Mouse (Mus musculus) adrenal gland, adult 2 months (tissue): Measurements from ENCODE around the gene Gm13283. TPM values are rescaled to one million over a fixed set of nuclear protein-coding genes. Genes with fewer than 3 reads are reported as not detected.
"Not testable (repeated sequence)": the region's sequence is repeated elsewhere in the genome, so short reads cannot be mapped to it uniquely, and the experiment has no call there.

Experiments
- DNase-seq: peaks from one replicate; pipeline ENCODE4 v3.0.0; 2021
- polyA plus RNA-seq: library from polyadenylated mRNA; depleted of rRNA; stranded (reverse); fragments of >200 nt; gene quantifications from 2 replicates; pipeline ENCODE4 v1.2.3, GENCODE M21; 2012; rRNA removed
- total RNA-seq, 2 experiments: library from RNA; stranded (reverse); gene quantifications; 2 replicates each; pipeline ENCODE4 v1.2.3; 2021

Gm13283 gene
- total and polyA plus RNA-seq, 3 experiments, result not detected

DNA sequence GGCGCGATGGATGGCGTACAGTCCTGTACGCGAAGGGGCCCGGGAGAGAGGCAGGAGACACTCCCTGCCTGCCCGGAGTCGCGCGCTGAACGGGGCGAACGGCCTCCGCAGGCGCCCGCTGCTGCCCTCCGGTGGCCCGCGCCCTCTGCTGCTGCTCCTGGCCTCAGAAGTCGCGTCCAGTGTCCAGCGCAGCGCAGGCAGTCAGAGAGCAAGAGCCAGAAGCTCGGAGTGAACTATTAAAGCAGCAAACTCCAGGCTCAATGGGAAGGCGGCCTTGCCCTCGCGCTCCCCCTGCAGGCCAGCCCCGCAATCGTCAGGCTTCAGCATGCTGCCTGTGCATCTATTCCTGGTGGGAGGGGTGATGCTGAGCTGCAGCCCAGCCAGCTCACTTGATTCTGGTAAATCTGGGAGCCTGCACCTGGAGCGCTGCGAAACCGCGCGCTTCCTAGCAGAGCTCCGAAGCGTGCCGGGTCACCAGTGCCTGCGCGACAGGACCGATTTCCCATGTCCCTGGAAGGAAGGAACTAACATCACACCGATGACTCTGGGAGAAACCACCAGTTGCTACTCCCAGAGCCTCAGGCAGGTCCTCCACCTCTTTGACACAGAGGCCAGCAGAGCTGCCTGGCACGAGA lies 3.6 kb downstream of the Gm13283 start:
- peak; percentile 86 for DNase-seq

DNA sequence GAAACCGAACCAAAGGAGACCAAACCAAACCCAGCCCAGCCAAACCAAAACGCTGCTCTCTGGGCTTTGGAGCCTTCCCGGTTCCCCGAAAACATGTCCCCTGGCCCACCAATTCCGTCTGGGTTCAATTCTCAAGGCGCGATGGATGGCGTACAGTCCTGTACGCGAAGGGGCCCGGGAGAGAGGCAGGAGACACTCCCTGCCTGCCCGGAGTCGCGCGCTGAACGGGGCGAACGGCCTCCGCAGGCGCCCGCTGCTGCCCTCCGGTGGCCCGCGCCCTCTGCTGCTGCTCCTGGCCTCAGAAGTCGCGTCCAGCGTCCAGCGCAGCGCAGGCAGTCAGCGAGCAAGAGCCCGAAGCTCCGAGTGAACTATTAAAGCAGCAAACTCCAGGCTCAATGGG lies 13.6 kb downstream of the Gm13283 start, which contains the start of gene Gm13290:
Gene Gm13290, plus strand, starts transcription at position 301 of the 400 bp plus-strand sequence.
- not testable (repeated sequence) for DNase-seq

DNA sequence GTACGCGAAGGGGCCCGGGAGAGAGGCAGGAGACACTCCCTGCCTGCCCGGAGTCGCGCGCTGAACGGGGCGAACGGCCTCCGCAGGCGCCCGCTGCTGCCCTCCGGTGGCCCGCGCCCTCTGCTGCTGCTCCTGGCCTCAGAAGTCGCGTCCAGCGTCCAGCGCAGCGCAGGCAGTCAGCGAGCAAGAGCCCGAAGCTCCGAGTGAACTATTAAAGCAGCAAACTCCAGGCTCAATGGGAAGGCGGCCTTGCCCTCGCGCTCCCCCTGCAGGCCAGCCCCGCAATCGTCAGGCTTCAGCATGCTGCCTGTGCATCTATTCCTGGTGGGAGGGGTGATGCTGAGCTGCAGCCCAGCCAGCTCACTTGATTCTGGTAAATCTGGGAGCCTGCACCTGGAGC lies 16.7 kb downstream of the Gm13283 start, which contains the start of gene Gm13289:
Gene Gm13289, plus strand, starts transcription at position 301 of the 400 bp plus-strand sequence.
- not testable (repeated sequence) for DNase-seq

DNA sequence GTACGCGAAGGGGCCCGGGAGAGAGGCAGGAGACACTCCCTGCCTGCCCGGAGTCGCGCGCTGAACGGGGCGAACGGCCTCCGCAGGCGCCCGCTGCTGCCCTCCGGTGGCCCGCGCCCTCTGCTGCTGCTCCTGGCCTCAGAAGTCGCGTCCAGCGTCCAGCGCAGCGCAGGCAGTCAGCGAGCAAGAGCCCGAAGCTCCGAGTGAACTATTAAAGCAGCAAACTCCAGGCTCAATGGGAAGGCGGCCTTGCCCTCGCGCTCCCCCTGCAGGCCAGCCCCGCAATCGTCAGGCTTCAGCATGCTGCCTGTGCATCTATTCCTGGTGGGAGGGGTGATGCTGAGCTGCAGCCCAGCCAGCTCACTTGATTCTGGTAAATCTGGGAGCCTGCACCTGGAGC lies 19.6 kb downstream of the Gm13283 start, which contains the start of gene Gm13272:
Gene Gm13272, plus strand, starts transcription at position 301 of the 400 bp plus-strand sequence.
- DNase-seq, result not testable (repeated sequence)

DNA sequence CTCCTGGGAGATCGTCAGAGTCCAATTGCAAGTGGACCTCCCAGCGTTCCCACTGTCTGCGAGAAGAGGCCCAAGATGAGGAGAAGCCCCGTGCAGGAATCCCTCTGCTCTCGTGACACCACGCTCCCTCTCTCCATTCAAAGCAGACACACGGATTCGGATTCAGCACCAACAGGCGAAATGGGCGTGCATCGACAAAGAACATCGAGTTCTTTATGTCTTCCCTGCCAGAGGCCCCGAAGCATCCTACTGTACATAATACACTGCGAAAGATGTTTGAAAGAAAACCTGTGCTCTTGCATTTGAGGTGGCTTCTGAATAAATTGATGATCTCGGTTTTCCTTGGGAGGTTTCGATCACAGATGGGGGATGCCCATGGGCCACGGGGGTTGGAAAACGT lies 20.4 kb downstream of the Gm13283 start:
- DNase-seq, result not testable (repeated sequence)

DNA sequence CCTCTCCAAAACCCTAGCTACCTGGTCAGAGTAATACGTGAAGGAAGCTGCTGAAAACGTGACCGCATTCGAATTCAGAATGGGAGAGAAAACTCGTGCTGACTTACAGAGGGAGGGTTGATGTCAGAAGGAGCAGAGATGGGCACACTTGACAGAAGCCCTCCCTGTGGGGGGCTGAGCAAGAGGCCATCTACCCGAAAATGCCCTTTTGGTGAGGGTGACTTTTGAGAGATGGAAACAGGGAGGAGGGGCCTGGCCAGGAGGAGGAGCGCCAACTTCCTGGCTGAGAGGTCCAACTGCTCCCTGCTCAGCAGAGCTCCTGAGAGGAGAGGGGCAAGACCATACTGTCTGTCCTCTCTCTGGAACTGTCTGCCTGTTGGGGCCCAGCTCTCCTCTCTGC lies 21.9 kb downstream of the Gm13283 start, which contains the start of gene Ifnz:
Gene Ifnz, plus strand, starts transcription at position 301 of the 400 bp plus-strand sequence.
- DNase-seq, result not testable (repeated sequence)

DNA sequence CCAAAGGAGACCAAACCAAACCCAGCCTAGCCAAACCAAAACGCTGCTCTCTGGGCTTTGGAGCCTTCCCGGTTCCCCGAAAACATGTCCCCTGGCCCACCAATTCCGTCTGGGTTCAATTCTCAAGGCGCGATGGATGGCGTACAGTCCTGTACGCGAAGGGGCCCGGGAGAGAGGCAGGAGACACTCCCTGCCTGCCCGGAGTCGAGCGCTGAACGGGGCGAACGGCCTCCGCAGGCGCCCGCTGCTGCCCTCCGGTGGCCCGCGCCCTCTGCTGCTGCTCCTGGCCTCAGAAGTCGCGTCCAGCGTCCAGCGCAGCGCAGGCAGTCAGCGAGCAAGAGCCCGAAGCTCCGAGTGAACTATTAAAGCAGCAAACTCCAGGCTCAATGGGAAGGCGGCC lies 22.4 kb downstream of the Gm13283 start:
- peak; percentile 48 for DNase-seq

DNA sequence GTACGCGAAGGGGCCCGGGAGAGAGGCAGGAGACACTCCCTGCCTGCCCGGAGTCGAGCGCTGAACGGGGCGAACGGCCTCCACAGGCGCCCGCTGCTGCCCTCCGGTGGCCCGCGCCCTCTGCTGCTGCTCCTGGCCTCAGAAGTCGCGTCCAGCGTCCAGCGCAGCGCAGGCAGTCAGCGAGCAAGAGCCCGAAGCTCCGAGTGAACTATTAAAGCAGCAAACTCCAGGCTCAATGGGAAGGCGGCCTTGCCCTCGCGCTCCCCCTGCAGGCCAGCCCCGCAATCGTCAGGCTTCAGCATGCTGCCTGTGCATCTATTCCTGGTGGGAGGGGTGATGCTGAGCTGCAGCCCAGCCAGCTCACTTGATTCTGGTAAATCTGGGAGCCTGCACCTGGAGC lies 25.5 kb downstream of the Gm13283 start, which contains the start of gene Gm13276:
Gene Gm13276, plus strand, starts transcription at position 301 of the 400 bp plus-strand sequence.
- DNase-seq, result not testable (repeated sequence)

DNA sequence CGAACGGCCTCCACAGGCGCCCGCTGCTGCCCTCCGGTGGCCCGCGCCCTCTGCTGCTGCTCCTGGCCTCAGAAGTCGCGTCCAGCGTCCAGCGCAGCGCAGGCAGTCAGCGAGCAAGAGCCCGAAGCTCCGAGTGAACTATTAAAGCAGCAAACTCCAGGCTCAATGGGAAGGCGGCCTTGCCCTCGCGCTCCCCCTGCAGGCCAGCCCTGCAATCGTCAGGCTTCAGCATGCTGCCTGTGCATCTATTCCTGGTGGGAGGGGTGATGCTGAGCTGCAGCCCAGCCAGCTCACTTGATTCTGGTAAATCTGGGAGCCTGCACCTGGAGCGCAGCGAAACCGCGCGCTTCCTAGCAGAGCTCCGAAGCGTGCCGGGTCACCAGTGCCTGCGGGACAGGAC lies 28.5 kb downstream of the Gm13283 start, which contains the start of gene Gm13277:
Gene Gm13277, plus strand, starts transcription at position 231 of the 400 bp plus-strand sequence.
- DNase-seq, result peak; percentile 79

DNA sequence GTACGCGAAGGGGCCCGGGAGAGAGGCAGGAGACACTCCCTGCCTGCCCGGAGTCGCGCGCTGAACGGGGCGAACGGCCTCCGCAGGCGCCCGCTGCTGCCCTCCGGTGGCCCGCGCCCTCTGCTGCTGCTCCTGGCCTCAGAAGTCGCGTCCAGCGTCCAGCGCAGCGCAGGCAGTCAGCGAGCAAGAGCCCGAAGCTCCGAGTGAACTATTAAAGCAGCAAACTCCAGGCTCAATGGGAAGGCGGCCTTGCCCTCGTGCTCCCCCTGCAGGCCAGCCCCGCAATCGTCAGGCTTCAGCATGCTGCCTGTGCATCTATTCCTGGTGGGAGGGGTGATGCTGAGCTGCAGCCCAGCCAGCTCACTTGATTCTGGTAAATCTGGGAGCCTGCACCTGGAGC lies 31.3 kb downstream of the Gm13283 start, which contains the start of gene Gm13278:
Gene Gm13278, plus strand, starts transcription at position 301 of the 400 bp plus-strand sequence.
- not testable (repeated sequence) for DNase-seq

DNA sequence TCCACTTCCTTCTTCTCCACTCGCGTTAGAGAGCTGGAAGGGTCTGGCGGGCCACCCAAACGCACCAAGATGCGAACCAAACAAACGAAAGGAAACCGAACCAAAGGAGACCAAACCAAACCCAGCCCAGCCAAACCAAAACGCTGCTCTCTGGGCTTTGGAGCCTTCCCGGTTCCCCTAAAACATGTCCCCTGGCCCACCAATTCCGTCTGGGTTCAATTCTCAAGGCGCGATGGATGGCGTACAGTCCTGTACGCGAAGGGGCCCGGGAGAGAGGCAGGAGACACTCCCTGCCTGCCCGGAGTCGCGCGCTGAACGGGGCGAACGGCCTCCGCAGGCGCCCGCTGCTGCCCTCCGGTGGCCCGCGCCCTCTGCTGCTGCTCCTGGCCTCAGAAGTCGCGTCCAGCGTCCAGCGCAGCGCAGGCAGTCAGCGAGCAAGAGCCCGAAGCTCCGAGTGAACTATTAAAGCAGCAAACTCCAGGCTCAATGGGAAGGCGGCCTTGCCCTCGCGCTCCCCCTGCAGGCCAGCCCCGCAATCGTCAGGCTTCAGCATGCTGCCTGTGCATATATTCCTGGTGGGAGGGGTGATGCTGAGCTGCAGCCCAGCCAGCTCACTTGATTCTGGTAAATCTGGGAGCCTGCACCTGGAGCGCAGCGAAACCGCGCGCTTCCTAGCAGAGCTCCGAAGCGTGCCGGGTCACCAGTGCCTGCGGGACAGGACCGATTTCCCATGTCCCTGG lies 34.2 kb downstream of the Gm13283 start, which contains the start of gene Gm13275:
Gene Gm13275, plus strand, starts transcription at position 552 of the 740 bp plus-strand sequence.
- DNase-seq, result peak; percentile 77

DNA sequence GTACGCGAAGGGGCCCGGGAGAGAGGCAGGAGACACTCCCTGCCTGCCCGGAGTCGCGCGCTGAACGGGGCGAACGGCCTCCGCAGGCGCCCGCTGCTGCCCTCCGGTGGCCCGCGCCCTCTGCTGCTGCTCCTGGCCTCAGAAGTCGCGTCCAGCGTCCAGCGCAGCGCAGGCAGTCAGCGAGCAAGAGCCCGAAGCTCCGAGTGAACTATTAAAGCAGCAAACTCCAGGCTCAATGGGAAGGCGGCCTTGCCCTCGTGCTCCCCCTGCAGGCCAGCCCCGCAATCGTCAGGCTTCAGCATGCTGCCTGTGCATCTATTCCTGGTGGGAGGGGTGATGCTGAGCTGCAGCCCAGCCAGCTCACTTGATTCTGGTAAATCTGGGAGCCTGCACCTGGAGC lies 37.2 kb downstream of the Gm13283 start, which contains the start of gene Gm13279:
Gene Gm13279, plus strand, starts transcription at position 301 of the 400 bp plus-strand sequence.
- not testable (repeated sequence) for DNase-seq

DNA sequence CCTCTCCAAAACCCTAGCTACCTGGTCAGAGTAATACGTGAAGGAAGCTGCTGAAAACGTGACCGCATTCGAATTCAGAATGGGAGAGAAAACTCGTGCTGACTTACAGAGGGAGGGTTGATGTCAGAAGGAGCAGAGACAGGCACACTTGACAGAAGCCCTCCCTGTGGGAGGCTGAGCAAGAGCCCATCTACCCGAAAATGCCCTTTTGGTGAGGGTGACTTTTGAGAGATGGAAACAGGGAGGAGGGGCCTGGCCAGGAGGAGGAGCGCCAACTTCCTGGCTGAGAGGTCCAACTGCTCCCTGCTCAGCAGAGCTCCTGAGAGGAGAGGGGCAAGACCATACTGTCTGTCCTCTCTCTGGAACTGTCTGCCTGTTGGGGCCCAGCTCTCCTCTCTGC lies 39.4 kb downstream of the Gm13283 start, which contains the start of gene Gm13285:
Gene Gm13285, plus strand, starts transcription at position 301 of the 400 bp plus-strand sequence.
- DNase-seq, result not testable (repeated sequence)

DNA sequence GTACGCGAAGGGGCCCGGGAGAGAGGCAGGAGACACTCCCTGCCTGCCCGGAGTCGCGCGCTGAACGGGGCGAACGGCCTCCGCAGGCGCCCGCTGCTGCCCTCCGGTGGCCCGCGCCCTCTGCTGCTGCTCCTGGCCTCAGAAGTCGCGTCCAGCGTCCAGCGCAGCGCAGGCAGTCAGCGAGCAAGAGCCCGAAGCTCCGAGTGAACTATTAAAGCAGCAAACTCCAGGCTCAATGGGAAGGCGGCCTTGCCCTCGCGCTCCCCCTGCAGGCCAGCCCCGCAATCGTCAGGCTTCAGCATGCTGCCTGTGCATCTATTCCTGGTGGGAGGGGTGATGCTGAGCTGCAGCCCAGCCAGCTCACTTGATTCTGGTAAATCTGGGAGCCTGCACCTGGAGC lies 43.0 kb downstream of the Gm13283 start, which contains the start of gene Gm13287:
Gene Gm13287, plus strand, starts transcription at position 301 of the 400 bp plus-strand sequence.
- DNase-seq, result not testable (repeated sequence)

DNA sequence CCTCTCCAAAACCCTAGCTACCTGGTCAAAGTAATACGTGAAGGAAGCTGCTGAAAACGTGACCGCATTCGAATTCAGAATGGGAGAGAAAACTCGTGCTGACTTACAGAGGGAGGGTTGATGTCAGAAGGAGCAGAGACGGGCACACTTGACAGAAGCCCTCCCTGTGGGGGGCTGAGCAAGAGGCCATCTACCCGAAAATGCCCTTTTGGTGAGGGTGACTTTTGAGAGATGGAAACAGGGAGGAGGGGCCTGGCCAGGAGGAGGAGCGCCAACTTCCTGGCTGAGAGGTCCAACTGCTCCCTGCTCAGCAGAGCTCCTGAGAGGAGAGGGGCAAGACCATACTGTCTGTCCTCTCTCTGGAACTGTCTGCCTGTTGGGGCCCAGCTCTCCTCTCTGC lies 45.3 kb downstream of the Gm13283 start, which contains the start of gene Gm13288:
Gene Gm13288, plus strand, starts transcription at position 301 of the 400 bp plus-strand sequence.
- not testable (repeated sequence) for DNase-seq

DNA sequence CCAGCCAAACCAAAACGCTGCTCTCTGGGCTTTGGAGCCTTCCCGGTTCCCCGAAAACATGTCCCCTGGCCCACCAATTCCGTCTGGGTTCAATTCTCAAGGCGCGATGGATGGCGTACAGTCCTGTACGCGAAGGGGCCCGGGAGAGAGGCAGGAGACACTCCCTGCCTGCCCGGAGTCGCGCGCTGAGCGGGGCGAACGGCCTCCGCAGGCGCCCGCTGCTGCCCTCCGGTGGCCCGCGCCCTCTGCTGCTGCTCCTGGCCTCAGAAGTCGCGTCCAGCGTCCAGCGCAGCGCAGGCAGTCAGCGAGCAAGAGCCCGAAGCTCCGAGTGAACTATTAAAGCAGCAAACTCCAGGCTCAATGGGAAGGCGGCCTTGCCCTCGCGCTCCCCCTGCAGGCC lies 45.8 kb downstream of the Gm13283 start:
- DNase-seq, result peak; percentile 65

Other genes starting within 250 kb of the Gm13283 start
Only the 30 nearest of the 32 such genes appear.
- gene Ifna14, start 188.3 kb upstream of the Gm13283 start, total RNA-seq, result not detected
- gene Ifna14, start 188.3 kb upstream of the Gm13283 start, polyA plus RNA-seq, result not detected in 2 replicates
- gene Ifna9, start 167.7 kb upstream of the Gm13283 start, total RNA-seq, result not detected
- gene Ifna9, start 167.7 kb upstream of the Gm13283 start, polyA plus RNA-seq, result 0.22 TPM in 1 of 2 replicates, not detected in the other
- gene Ifna12, start 156.7 kb upstream of the Gm13283 start, total RNA-seq, result not detected
- not detected in 2 replicates for gene Ifna12, start 156.7 kb upstream of the Gm13283 start, polyA plus RNA-seq
- not detected for gene C87499, start 125.7 kb upstream of the Gm13283 start, total RNA-seq
- gene C87499, start 125.7 kb upstream of the Gm13283 start, polyA plus RNA-seq, result not detected in 2 replicates
- gene Ifna13, start 115.7 kb upstream of the Gm13283 start, total RNA-seq, result not detected
- not detected in 2 replicates for gene Ifna13, start 115.7 kb upstream of the Gm13283 start, polyA plus RNA-seq
- not detected for gene Ifna16, start 83.2 kb upstream of the Gm13283 start, total RNA-seq
- gene Ifna16, start 83.2 kb upstream of the Gm13283 start, polyA plus RNA-seq, result not detected in 2 replicates
- not detected for gene Ifna2, start 76.2 kb upstream of the Gm13283 start, total RNA-seq
- gene Ifna2, start 76.2 kb upstream of the Gm13283 start, polyA plus RNA-seq, result not detected in 2 replicates
- gene Ifnab, start 68.8 kb upstream of the Gm13283 start, total RNA-seq, result not detected
- not detected in 2 replicates for gene Ifnab, start 68.8 kb upstream of the Gm13283 start, polyA plus RNA-seq
- gene Gm26566, start 38.3 kb upstream of the Gm13283 start, total RNA-seq, result under 1 TPM in 1 of 2 experiments, not detected in 1; 0.38 TPM
- gene Gm26566, start 38.3 kb upstream of the Gm13283 start, polyA plus RNA-seq, result 0.76 and 1.0 TPM in 2 replicates
- gene Klhl9, start 37.7 kb upstream of the Gm13283 start, total RNA-seq, result 10 to 100 TPM; 70.8 to 79.3 TPM
- gene Klhl9, start 37.7 kb upstream of the Gm13283 start, polyA plus RNA-seq, result 22.2 and 29.6 TPM in 2 replicates
- not detected for gene Gm13271, start 5.3 kb upstream of the Gm13283 start, total RNA-seq
- not detected in 2 replicates for gene Gm13271, start 5.3 kb upstream of the Gm13283 start, polyA plus RNA-seq
- not detected for gene Gm13290, start 13.7 kb downstream of the Gm13283 start, total RNA-seq
- not detected in 2 replicates for gene Gm13290, start 13.7 kb downstream of the Gm13283 start, polyA plus RNA-seq
- not detected for gene Gm13289, start 16.8 kb downstream of the Gm13283 start, total RNA-seq
- gene Gm13289, start 16.8 kb downstream of the Gm13283 start, polyA plus RNA-seq, result not detected in 2 replicates
- not detected for gene Gm13272, start 19.7 kb downstream of the Gm13283 start, total RNA-seq
- gene Gm13272, start 19.7 kb downstream of the Gm13283 start, polyA plus RNA-seq, result not detected in 2 replicates
- gene Ifnz, start 22.0 kb downstream of the Gm13283 start, total RNA-seq, result not detected
- gene Ifnz, start 22.0 kb downstream of the Gm13283 start, polyA plus RNA-seq, result not detected in 2 replicates
- gene Gm13276, start 25.6 kb downstream of the Gm13283 start, total RNA-seq, result not detected
- not detected in 2 replicates for gene Gm13276, start 25.6 kb downstream of the Gm13283 start, polyA plus RNA-seq
- not detected for gene Gm13277, start 28.5 kb downstream of the Gm13283 start, total RNA-seq
- not detected in 2 replicates for gene Gm13277, start 28.5 kb downstream of the Gm13283 start, polyA plus RNA-seq
- gene Gm13278, start 31.4 kb downstream of the Gm13283 start, total RNA-seq, result not detected
- not detected in 2 replicates for gene Gm13278, start 31.4 kb downstream of the Gm13283 start, polyA plus RNA-seq
- gene Gm13275, start 34.4 kb downstream of the Gm13283 start, total RNA-seq, result not detected
- 0.22 TPM in 1 of 2 replicates, not detected in the other for gene Gm13275, start 34.4 kb downstream of the Gm13283 start, polyA plus RNA-seq
- not detected for gene Gm13279, start 37.3 kb downstream of the Gm13283 start, total RNA-seq
- gene Gm13279, start 37.3 kb downstream of the Gm13283 start, polyA plus RNA-seq, result not detected in 2 replicates
- gene Gm13285, start 39.5 kb downstream of the Gm13283 start, total RNA-seq, result not detected
- not detected in 2 replicates for gene Gm13285, start 39.5 kb downstream of the Gm13283 start, polyA plus RNA-seq
- gene Gm13287, start 43.1 kb downstream of the Gm13283 start, total RNA-seq, result not detected
- gene Gm13287, start 43.1 kb downstream of the Gm13283 start, polyA plus RNA-seq, result 0.22 TPM in 1 of 2 replicates, not detected in the other
- gene Gm13288, start 45.4 kb downstream of the Gm13283 start, total RNA-seq, result not detected
- gene Gm13288, start 45.4 kb downstream of the Gm13283 start, polyA plus RNA-seq, result not detected in 2 replicates
- not detected for gene Ifna7, start 56.1 kb downstream of the Gm13283 start, total RNA-seq
- gene Ifna7, start 56.1 kb downstream of the Gm13283 start, polyA plus RNA-seq, result not detected in 2 replicates
- not detected for gene Ifna11, start 59.8 kb downstream of the Gm13283 start, total RNA-seq
- gene Ifna11, start 59.8 kb downstream of the Gm13283 start, polyA plus RNA-seq, result not detected in 2 replicates
- not detected for gene Ifna6, start 67.3 kb downstream of the Gm13283 start, total RNA-seq
- gene Ifna6, start 67.3 kb downstream of the Gm13283 start, polyA plus RNA-seq, result not detected in 2 replicates
- not detected for gene Ifna5, start 75.4 kb downstream of the Gm13283 start, total RNA-seq
- not detected in 2 replicates for gene Ifna5, start 75.4 kb downstream of the Gm13283 start, polyA plus RNA-seq
- gene Ifna4, start 81.7 kb downstream of the Gm13283 start, total RNA-seq, result not detected
- not detected in 2 replicates for gene Ifna4, start 81.7 kb downstream of the Gm13283 start, polyA plus RNA-seq
- gene Ifna1, start 90.0 kb downstream of the Gm13283 start, total RNA-seq, result not detected
- not detected in 2 replicates for gene Ifna1, start 90.0 kb downstream of the Gm13283 start, polyA plus RNA-seq
- not detected for gene Ifne, start 120.1 kb downstream of the Gm13283 start, total RNA-seq
- not detected in 2 replicates for gene Ifne, start 120.1 kb downstream of the Gm13283 start, polyA plus RNA-seq